21 mouse cellular contexts compared by ENCODE assay signal in the genomic region with DNA sequence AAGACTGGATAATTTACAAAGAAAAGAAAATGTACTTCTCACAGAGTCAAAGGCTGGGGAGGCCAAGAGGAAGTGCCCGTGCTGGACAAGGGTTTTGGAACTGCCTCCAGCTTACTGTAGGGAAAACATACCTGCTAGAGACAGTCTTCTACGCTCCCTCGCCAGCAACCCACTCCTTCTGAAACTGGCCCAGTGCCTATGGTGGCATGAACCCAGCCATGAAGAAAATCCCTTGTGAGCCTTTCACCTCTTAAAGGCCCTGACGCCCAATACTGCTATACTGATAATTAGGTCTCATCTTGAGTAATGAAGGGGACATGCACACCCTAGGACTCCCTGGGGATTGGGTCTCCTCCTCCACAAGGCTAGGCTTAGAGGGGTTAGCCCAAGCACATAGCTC.
DNase-seq lines count a peak whose midpoint lies in the region; ATAC-seq lines count a peak whose summit lies in the region.
"Had no signal": no experiment of that assay in that cellular context is flagged by ENCODE, and none has a peak within 500 bp of the region (broad histone marks: within the 10 kb centered on the region; RNA-seq: fewer than 3 reads in every experiment).

No protein-coding gene starts in this region.

- H3K4me1 ChIP-seq in forebrain, embryonic 11.5 days (replicated peaks; ENCODE audit: control insufficient read depth, insufficient read depth, low read length) = no peaks in the 10 kb centered on the region
- H3K4me1 ChIP-seq in forebrain, embryonic 10.5 days = peaks cover 21% of the 10 kb centered on the region
- 0 out of 2 replicates have a peak, but pooled peaks cover 5% of the 10 kb centered on the region for H3K4me1 ChIP-seq in kidney, embryonic 16.5 days (ENCODE audit: insufficient read depth, low read length)
- H3K4me1 ChIP-seq: embryonic facial prominence, embryonic 12.5 days; forebrain, embryonic 13.5 days; forebrain, embryonic 15.5 days had no signal

- peak; percentile 9 for DNase-seq in adrenal gland, postnatal 10 days
- no peak for DNase-seq in adrenal gland, adult 18-20 months (ENCODE audit: low spot score in 2 of 2)
- peak; percentile 39 for DNase-seq in forebrain, embryonic 11.5 days (ENCODE audit: low spot score)
- DNase-seq in forebrain, embryonic 10.5 days (ENCODE audit: extremely low spot score, low spot score) = no peak
- no peak for DNase-seq in kidney, adult 9 months
- DNase-seq: B cell, adult 2 months; cerebellum, adult 11-12 months; cerebellum, adult 2 months; cerebellum, adult 9-10 months; cerebellum, postnatal 25 days; forebrain, postnatal 0 days had no signal

- no peak overlapping the region for H3K4me2 ChIP-seq in forebrain, embryonic 11.5 days (ENCODE audit: low read depth, low read length, severe bottlenecking)
- no peak overlapping the region for H3K4me2 ChIP-seq in kidney, embryonic 16.5 days (replicated peaks; ENCODE audit: low read depth, low read length)
- H3K4me2 ChIP-seq: embryonic facial prominence, embryonic 12.5 days; forebrain, embryonic 13.5 days; forebrain, embryonic 15.5 days had no signal

- no peaks in the 10 kb centered on the region for H3K9me3 ChIP-seq in forebrain, embryonic 11.5 days (ENCODE audit: control insufficient read depth, low read length)
- no peaks in the 10 kb centered on the region for H3K9me3 ChIP-seq in forebrain, embryonic 10.5 days
- H3K9me3 ChIP-seq in kidney, embryonic 16.5 days (ENCODE audit: low read length) = no peaks in the 10 kb centered on the region
- H3K9me3 ChIP-seq: embryonic facial prominence, embryonic 10.5 days; embryonic facial prominence, embryonic 12.5 days; forebrain, embryonic 13.5 days; forebrain, embryonic 15.5 days; G1E had no signal

- H3K36me3 ChIP-seq in forebrain, embryonic 11.5 days (ENCODE audit: control insufficient read depth, insufficient read depth, low read length) = no peaks in the 10 kb centered on the region
- H3K36me3 ChIP-seq in forebrain, embryonic 10.5 days (replicated peaks) = no peaks in the 10 kb centered on the region
- no peaks in the 10 kb centered on the region for H3K36me3 ChIP-seq in kidney, embryonic 16.5 days (ENCODE audit: insufficient read depth, low read length)
- H3K36me3 ChIP-seq: embryonic facial prominence, embryonic 10.5 days; embryonic facial prominence, embryonic 12.5 days; forebrain, embryonic 15.5 days; G1E had no signal

- H3K9ac ChIP-seq in forebrain, embryonic 11.5 days (ENCODE audit: low read length) = no peak overlapping the region
- H3K9ac ChIP-seq in kidney, embryonic 16.5 days (replicated peaks; ENCODE audit: low read length) = no peak overlapping the region
- H3K9ac ChIP-seq: embryonic facial prominence, embryonic 12.5 days; forebrain, embryonic 13.5 days; forebrain, embryonic 15.5 days; forebrain, postnatal 0 days had no signal

- no peaks in the 10 kb centered on the region for H3K27me3 ChIP-seq in forebrain, embryonic 11.5 days (ENCODE audit: control insufficient read depth, insufficient read depth, low read length)
- H3K27me3 ChIP-seq in forebrain, embryonic 10.5 days (ENCODE audit: poor library complexity, severe bottlenecking) = no peaks in the 10 kb centered on the region
- no peaks in the 10 kb centered on the region for H3K27me3 ChIP-seq in kidney, embryonic 16.5 days (ENCODE audit: insufficient read depth, low read length)
- H3K27me3 ChIP-seq: CH12.LX; embryonic facial prominence, embryonic 12.5 days; forebrain, embryonic 13.5 days; forebrain, embryonic 15.5 days; Patski had no signal

- H3K4me3 ChIP-seq in forebrain, embryonic 11.5 days (ENCODE audit: low read depth, low read length) = no peak overlapping the region
- no peak overlapping the region for H3K4me3 ChIP-seq in forebrain, embryonic 10.5 days
- H3K4me3 ChIP-seq in kidney, embryonic 16.5 days (ENCODE audit: low read length) = no peak overlapping the region
- H3K4me3 ChIP-seq: embryonic facial prominence, embryonic 10.5 days; embryonic facial prominence, embryonic 12.5 days; forebrain, embryonic 13.5 days; forebrain, embryonic 15.5 days had no signal

- 82% methylated on average over 4 of the region's 4 CpGs for WGBS in forebrain, embryonic 11.5 days
- 82% methylated on average over 4 of the region's 4 CpGs for WGBS in forebrain, embryonic 10.5 days
- 63% methylated on average over 4 of the region's 4 CpGs for WGBS in kidney, embryonic 16.5 days

- H3K27ac ChIP-seq in forebrain, embryonic 11.5 days (ENCODE audit: low read depth, low read length) = no peak overlapping the region
- no peak overlapping the region for H3K27ac ChIP-seq in forebrain, embryonic 10.5 days
- no peak overlapping the region for H3K27ac ChIP-seq in kidney, embryonic 16.5 days (ENCODE audit: low read length)
- H3K27ac ChIP-seq: embryonic facial prominence, embryonic 10.5 days; embryonic facial prominence, embryonic 12.5 days; forebrain, embryonic 13.5 days; forebrain, embryonic 15.5 days had no signal

- ATAC-seq in forebrain, embryonic 11.5 days (replicated peaks; ENCODE audit: low FRiP score) = no peak
- peak; percentile 49; the same call in 1 of the 2 replicates for ATAC-seq in kidney, embryonic 16.5 days (ENCODE audit: low FRiP score, low TSS enrichment)
- ATAC-seq: activated CD4-positive, CD25-positive, alpha-beta regulatory T cell, adult 4 months; CD4-positive, CD25-positive, alpha-beta regulatory T cell, adult 4 months; forebrain, embryonic 13.5 days; forebrain, embryonic 15.5 days; forebrain, postnatal 0 days; Patski had no signal

Comparison
In these comparisons a context has a peak if more than half of its experiments do, and no peak if none do; other contexts are left out.
1. DNase-seq: peak in adrenal gland, postnatal 10 days (single experiment) and forebrain, embryonic 11.5 days (single experiment); none in adrenal gland, adult 18-20 months (0 of 2), forebrain, embryonic 10.5 days (single experiment) and kidney, adult 9 months (single experiment).